Mouse (Mus musculus) frontal cortex, postnatal 25 days (tissue): ENCODE data around the gene Tmem132c.

Experiments
- DNase-seq, 2 experiments: peaks; one replicate each; pipeline ENCODE4 v3.0.0; 2022; ENCODE audit warnings: low spot score in 2 of 2

Tmem132c gene

DNA sequence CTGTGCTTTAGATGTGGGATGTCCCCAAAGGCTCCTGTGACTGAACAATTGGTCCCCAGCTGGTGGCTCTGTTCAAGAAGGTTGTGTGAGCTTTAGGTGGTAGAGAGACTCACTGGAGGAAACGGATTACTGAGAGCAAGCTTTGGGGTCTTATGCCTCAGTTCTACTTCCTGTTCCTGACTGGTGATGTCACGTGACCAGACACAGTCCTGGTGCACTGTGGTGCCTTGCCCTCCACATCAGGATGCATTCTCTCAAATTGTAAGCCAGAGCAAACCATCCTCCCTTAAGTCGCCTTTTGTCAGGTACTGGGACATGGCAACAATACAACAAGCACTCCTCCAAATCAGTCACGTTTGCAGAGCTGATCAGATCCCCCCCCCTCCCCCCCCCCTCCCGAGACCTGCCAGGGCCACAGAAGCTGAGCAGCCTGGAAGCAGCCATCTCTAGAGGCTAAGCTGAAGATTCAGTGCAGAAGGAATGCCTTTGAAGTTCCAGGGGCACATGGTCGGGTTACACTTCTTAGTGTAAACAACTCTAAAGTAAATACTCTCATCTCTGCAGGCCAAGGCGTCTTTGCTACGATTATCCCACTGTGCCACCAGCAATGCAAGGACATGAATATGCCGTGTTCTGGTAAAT, 164.5 kb downstream of the Tmem132c start:
- no peak for DNase-seq

DNA sequence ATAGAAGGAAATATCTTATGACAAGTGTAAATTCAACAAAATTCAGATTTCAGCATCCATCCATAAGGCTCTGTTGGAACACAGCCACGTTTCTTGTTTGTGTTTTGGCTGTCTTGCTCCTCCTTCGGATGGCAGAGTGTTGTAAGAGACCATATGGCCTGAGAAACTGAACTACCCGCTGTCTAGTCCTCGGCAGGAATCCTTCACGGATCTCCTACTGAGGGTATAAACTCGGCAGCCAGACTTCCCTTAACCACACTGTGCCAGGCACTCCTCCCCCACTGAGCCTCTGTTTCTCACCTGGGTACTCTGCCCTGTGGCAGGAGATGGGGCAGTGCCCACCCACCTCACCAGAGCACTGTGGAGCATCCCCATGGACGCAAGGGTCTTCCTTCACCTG, 174.9 kb downstream of the Tmem132c start:
- peak in 1 of 2 experiments; percentile 6 for DNase-seq

DNA sequence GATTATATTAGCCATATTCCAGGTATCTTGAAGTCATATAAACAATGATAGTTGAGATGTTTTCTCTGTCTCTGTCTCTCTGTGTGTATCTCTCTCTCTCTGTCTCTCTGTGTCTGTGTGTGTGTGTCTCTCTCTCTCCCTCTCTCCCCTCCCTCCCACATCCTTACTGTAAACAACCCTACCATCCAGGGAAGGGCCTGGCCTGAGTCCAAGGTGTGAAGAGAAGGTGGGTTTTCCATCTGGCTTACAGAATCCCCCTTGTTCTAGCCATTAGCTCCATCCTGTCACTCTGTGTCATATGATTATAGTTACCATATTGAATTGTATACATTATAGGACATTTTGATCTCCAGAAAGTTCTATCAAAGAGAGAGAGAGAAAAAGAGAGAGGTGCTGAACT, 182.3 kb downstream of the Tmem132c start:
- no peak for DNase-seq

DNA sequence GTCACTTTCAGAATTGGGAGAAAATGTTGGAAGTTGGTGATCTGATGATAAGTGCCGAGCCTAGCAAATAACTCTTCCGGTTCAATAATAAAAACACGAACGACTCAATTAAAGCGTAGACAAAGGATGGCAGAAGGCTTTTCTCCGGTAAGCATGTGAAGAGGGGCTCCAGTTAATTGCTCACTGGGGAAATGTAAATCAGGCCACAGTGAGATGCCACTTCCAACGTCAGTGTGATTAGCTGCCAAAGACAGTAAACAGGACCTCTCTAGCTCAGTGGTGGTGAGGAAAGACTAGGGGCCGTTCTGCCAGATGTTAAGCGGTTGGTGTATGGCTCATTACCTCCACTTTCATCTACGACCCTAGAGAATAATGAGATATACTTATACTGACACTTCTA, 187.5 kb downstream of the Tmem132c start:
- no peak for DNase-seq

DNA sequence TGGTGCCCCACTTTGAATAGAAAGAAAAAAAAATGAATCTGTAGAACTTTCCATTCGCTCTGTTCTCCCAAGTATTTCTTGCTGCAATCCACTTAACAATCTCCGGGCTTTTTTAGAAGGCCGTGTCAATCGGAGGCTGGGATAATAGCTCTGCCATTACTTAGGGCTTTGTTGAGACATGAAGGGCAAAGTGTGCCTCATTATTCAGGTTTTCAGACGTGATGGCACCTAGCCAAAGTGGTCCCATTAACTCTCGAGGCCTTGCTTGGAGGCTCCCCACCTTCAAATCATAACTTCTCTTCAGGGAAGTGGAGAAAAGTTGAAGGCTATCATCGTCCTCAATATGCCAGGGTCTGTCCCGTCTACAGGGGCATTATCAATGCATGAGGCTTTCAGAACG, 190.0 kb downstream of the Tmem132c start:
- DNase-seq = no peak

DNA sequence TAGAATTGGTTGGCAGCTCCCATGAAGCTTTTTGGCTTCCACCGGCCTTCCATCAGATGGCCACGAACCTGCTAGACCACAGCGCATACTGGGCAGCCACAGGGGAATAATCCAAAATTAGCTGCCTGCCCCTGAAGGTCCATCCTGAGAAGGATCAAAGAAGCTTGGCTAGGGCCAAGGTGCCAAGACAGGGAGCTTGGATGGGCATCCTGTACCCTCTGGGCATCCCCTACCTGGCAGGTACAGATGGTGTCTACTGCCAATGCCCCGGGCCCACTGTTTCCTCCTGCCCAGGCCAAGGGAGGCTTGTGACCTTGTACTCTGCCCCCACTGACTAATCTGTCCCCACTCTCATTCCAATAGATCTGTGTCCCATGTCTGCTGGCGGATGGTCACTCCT, 195.2 kb downstream of the Tmem132c start:
- DNase-seq = no peak

DNA sequence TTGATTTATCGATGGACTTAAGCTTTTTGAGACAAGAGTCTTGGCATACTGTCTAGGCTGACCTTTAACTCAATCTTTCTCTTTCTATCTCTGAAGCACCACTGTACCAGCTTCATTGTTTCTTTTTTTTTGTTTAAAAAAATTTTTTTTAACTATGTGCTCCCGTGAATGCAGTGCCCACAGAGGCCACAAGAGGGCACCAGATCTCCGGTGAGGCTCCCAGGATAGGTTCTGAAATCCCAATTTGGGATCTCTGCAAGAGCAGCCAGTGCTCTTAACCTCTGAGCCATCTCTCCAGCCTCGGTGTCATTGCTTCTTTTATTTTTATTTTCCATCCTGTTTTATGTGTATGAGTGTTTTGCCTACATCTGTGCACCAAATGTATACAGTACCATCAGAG, 197.0 kb downstream of the Tmem132c start:
- DNase-seq = no peak

DNA sequence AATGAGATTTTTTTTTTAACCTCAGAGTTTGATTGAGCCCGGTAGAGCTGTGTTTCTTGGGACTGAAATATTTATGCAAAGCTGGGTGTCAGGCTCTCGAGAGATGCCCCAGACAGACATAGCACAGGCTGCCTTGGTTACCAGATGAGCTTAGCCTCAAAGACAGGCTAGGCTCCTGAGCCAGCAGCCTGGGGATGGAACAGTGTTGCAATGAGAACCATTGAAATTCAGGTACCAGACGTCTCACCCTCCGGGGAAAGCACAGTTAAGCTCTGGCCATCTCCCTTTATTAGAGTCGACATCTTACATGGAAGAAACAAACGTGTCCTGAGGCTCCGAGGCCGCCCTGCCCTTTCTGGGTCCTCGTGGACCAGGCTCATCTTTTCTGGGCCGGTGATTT, 200.4 kb downstream of the Tmem132c start:
- DNase-seq = no peak

DNA sequence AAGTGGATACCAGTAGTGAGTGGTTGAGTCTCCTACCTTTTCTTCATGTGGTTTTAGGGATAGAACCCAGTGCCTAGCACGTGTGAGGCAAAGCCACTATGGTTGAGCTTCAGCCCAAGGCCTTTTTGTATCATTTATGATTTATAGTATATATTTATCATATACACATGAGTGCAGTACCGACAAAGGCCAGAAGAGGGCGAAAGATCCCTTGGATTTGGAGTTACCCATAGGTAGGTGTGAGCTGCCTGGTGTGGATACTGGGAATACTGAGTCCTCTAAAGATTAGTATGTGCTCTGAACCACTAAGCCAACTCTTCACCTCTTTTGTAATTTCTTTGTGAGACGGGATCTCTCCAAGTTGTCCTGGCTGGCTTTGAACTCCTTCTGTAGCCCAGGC, 212.0 kb downstream of the Tmem132c start:
- peak in 1 of 2 experiments; percentile 18 for DNase-seq

DNA sequence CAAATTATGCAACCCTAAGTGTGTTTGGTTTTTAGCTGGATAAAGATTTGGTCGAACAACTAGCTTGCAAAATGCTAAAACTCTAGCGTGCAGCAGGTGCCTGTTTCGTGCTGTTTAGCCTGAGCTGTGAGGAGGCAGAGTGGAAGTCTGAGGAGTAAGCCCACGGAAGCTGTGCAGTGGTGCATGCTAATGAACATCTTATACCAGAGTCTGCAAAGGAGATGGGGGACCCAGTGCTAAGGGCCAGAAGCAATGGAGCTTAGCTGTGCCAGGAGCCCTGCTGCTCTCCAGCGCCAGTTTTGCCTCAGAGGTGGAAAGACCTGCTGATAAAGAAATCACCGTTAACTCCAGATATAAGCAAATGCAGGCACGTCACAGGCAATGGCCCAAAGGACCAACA, 212.5 kb downstream of the Tmem132c start:
- DNase-seq = no peak

DNA sequence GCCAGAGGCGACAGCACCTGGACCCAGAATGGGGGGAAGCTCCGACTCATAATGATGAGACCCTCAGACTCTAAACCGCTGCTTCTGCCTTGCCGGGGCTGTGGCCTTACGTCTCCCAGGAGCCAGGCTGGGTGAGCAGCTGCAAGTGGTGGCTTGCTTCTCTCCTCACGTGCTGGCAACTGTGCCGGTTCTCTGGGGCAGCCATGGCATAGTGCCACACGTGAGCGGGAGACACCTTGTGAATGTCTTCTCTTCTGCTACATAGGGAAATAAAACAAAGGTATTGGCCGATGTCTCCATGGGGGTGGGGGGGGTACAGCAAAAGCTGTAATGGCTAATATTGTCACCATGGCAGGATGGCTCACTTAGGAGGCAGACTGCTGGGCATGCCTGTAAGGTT, 214.5 kb downstream of the Tmem132c start:
- DNase-seq = no peak

DNA sequence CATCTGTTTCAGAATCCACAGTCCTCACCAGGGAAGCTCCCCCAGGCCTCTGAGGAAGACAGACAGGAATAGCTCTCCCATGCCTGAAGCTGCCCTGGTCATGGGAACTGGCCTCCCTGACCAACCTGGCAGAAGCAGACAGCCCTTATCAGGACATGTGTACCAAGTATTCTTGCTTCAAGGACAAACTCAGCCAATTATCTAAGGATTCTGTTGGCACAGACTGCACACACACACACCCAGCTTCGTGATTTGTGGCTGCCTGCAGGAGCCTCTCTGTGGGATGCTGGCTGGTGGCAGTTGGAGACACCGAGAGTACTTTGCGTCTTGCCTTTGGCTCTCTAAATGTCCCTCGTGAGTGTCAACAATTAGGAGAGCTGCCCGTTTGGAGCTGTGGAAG, 226.5 kb downstream of the Tmem132c start:
- DNase-seq = no peak

DNA sequence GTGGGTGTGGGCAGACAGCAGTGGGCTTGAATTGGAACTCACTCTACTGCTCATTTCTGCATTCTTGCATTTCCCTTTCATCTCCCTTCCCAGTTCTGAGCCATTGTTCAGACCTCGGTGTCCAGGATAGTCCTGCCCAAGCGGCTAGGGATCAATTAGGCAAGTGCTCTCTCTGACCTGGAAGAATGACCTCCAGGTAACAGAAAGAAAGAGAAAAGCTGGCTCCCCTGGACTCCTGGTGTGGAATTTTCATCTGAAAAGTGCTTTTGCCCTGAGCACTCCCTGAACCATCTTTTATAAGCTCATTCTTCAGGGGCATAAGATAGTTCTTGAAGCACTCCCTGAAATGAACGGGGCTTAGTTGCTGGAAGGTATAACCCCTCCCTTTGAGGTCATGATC, 228.7 kb downstream of the Tmem132c start:
- no peak for DNase-seq

DNA sequence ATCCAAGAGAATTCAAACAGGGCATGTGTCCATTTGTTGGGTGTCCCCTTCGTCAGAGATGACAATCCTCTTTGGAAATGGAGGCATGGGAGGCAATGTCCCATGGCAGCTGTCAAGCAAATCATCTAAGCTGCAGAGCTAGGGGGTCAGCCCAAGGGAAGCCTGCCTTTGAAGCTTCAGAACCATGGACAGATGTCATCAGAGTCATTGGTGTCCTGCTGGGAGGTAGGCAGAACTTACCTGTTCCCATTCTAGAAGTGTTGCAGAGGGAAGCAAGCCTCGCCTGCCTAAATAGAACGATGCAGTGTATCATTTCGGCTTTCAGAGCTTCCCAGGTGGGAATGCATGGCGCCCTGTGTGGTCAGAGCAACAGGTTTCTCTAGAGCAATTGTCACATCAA, 230.3 kb downstream of the Tmem132c start:
- DNase-seq = no peak

DNA sequence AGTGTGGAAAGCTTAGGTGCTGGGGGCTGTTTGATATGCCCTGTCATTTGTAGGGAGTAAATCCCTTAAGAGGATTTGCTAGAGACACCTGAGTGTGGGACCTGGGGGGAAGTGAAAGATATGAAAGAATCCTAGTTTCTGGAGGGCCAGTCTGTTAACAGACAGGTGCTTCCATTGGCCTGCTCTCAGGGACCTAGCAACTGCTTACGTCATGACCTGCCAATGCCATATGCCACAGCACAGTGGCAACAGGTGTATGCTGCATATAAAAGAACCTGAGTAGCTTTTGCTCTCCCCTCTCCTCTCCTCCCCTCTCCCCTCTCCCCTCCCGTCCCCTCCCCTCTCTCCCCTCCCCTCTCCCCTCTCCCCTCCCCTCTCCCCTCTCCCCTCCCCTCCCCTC, 232.1 kb downstream of the Tmem132c start:
- DNase-seq = no peak

DNA sequence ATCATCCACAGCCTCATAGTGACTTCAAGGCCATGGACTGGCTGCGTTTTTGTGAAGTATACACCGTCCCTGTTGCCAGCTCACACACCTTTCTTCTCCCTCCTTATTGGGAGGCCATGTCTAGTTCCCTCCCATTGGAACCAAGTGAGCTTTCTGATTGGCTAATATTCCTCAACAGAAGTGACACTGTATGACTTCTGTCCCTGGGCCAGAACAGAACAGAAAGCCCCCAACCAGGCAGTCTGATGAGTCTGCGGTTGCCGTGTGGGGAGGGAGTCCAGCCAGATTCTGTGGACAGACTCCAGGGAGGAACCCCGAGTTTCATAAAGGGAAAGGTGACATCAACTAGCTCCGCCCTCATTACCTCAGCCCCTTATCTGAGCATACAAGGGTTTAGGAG, 233.2 kb downstream of the Tmem132c start:
- no peak for DNase-seq

DNA sequence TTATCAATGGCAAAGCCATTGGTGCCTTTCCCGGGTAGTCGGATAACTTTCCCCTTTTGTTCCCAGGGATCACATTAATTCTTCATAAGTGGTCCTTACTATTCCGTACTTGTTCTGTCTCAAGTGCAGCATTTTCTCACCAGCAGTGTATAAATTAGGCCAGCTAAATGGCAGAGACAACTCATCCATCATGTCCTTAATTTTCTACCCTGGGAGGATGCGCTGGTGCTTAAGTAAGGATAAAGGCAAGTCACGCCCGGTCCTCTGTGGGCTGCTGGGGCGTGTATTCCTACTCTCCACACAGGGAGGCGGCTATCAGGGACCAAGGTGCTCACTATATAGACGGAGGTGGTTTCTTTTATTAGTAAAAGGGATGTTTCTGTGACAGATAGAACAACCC, 236.2 kb downstream of the Tmem132c start:
- DNase-seq = no peak

DNA sequence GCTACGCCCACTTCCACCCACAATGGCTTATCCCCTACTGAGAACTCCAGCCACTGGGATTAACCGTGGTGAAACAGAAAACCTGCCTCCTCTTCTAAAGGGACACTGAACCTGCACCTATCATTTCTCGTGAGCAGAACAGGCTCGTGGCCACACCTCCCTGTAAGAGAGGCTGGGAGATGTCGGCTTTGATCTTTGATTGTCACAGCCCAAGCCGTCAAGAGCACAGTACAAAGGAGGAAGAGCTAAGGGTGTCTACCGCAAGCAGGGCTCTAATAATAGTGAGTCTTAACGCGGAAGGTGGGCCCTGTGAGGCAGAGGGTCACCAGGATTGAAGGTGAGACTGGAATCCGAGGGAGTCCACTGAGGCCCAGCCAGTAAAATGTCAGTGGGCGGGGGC, 236.7 kb downstream of the Tmem132c start:
- no peak for DNase-seq

DNA sequence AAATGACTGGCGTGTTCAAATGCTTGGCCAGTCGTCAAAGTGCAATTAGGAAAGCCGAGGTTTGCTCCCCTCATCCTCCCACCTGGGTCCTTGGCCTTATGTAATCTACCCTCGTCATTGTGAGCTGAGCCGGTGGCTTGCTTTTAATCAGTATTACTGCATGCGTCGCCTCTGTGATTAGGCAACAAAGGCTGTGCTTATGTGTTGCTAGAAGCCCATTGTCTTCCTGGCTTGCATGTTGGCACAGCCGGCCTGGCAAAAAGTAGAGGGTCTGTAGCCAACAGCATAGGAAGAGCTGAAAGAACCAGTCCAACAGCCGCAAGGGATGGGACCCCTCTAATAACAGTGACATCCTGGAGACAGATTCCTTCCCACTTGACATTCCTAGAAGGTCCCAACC, 239.3 kb downstream of the Tmem132c start:
- DNase-seq = no peak

DNA sequence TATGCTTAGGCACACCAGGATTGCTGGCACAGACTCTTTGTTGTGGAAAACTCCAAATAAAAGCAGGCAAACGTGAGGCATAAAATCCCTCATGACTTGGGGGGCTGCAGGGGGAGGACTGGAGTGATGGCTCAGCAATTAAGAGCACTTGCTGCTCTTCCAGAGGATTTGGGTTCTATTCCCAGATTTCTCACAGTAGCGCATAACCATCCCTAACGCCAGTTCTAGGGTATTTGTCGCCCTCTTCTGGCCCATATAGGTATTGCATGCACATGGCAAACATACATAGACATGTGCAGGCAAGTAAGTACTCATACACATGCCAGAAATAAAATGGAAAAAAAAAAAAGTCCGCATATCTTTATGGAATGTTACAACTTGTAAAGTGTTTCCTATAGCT, 239.8 kb downstream of the Tmem132c start:
- DNase-seq = peak in 1 of 2 experiments; percentile 23

DNA sequence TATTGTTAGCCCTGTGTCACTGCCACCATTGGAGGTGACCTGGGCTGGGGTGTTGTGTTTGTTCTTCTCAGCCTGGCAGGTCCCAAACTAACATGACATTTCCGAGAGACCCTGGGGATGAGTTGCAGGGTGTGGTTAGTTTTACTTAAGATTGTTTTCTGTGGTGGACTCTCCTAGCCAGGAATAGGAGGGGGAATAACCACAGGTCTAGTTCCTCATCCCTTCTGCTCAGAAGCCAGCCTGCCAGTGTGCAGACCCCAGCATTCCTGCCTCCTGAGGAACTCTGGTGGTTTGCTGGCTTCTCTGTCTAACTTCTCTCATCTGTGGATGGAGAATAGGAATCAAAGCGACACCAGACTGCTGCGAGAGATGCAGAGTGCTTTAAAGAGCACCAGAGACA, 240.7 kb downstream of the Tmem132c start:
- DNase-seq = no peak

DNA sequence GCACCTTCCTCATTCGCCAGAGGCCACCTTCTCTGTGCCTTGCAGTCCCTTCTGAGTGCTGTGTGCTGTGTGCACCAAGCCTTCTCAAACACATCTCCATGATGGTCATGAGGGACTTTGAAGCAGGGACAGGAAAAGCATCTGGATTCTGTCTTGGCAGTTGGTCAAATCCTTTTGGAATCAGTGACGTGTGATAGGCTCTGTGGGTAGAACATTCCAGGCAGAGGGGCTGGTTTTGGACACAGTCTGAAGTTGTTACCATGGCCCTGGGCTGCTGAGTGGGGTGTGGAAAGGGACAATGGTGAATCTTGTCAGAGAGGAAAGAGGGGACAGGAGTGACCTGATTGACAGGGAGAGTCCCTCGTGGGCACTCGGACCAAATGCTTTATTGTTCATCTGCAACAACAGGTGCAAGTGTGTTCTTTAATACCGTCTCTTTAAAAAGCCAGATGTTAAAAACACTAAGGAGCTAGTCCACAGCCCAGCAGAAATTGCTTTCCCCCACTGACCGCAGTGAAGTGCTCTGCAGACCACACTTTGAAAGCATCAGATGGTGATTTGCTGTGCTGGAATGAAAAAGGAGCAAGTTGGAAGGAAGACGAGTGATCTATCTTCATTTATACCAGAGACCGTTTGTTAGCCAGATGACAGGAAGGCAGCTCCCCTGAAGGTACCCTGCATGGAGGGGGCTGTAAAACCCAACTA, 242.5 kb downstream of the Tmem132c start:
- DNase-seq = no peak

DNA sequence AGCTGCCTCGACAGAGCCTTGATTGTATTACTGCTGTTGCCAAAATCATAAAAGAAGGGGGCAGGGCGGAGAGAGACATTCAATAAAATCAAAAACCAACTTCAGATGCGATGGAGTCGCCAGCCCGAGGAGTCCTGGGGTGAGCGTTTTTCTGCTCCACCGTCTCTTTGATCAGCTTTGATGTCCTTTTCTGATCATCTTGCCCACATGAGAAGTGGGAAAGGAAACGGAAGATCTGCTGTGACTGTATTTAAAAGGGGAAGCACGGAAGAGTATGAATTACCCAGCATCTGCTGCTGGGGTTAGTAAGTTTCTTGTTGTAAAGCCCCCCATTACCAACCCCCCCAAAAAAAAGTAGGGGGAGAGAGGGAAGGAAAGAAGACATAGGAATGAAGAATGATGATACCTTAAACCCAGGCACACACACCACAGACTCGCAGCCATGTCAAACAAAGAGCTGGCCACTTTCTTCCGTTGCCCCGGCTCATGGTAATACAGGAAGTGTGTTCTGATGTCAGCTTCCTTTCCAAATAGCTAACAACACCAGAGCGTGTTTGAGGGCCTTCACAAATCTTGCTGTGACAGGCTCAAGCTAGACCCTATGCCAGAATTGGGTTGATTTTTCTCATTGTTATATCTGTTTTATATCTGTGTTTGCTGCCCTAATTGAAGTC, 243.3 kb downstream of the Tmem132c start:
- DNase-seq = no peak
